Mouse (Mus musculus) bone marrow macrophage, adult 2 months (primary cell): Measurements from ENCODE around the gene Tmem38b. TPM values are rescaled to one million over a fixed set of nuclear protein-coding genes. Genes with fewer than 3 reads are reported as not detected.

ENCODE experiments used
- H3K27ac ChIP-seq: 2 replicates; pipeline ENCODE4 v1.5.1; 2012; ENCODE audit warnings: low read depth, low read length; ENCODE audit not compliant: insufficient read depth
- H3K4me1 ChIP-seq: 2 replicates; pipeline ENCODE4 v1.6.1; 2012; ENCODE audit warnings: low read length; ENCODE audit not compliant: control insufficient read depth, insufficient read depth
- H3K4me3 ChIP-seq: 2 replicates; pipeline ENCODE4 v1.5.1; 2012; ENCODE audit warnings: mild to moderate bottlenecking, low read length, moderate library complexity; ENCODE audit not compliant: insufficient read depth
- CTCF ChIP-seq: IDR thresholded peaks from 2 replicates; pipeline ENCODE4 v1.5.1; 2012; ENCODE audit warnings: low read depth, mild to moderate bottlenecking, low read length, moderate library complexity
- POLR2A ChIP-seq: IDR thresholded peaks from 2 replicates; pipeline ENCODE4 v1.6.1; 2012; ENCODE audit warnings: mild to moderate bottlenecking, low read depth, low read length, borderline replicate concordance
- polyA plus RNA-seq: library from polyadenylated mRNA; stranded (reverse); fragments of >200 nt; gene quantifications from 2 replicates; pipeline ENCODE4 v1.2.4, GENCODE M21; 2012; ENCODE audit not compliant: missing spikeins, insufficient read depth, insufficient read length

The Tmem38b gene
- polyA plus RNA-seq, 1 experiment: 77.8 TPM

DNA sequence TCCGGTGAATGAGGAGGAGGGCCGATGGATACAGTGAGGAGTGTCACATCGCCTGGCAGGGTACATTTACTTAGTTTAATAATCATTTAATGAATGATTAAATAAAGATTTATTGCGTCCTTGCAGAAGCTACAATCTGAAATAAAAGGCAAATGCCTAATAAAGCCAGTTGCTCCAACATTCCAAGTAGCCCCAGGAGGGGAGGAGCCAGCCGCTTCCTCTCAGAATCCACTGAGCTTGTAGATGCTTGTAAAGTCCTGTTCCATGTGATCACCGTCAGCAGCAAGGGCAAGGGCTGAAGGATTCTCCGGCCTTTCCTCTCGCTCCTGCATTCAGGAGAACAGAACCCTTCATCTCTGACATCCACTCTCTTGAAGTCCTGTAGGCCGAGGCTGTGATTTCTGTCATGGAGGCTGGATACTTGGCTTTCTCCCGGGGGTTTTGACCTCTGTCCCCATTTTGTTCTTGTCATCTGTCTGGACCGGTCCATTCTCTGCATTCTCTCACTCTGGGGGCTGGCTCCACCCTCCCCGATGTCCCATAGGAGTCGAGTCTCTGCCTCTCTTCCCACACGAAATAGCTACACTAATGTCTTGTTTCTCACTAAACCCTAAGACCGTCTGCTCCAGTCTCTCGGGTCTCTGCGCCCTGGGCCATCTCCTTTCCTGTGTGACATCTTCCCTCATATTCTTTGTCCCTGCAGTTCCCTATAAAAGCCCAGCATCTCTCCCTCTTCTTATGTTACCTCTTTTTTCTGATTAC is 57.3 kb downstream of the Tmem38b start:
- TF ChIP-seq CTCF (no peak), POLR2A (no peak)
- Histone ChIP-seq H3K4me1 (no peaks in the 10 kb centered on the region), H3K27ac (no peak overlapping the region), H3K4me3 (no peak overlapping the region)

DNA sequence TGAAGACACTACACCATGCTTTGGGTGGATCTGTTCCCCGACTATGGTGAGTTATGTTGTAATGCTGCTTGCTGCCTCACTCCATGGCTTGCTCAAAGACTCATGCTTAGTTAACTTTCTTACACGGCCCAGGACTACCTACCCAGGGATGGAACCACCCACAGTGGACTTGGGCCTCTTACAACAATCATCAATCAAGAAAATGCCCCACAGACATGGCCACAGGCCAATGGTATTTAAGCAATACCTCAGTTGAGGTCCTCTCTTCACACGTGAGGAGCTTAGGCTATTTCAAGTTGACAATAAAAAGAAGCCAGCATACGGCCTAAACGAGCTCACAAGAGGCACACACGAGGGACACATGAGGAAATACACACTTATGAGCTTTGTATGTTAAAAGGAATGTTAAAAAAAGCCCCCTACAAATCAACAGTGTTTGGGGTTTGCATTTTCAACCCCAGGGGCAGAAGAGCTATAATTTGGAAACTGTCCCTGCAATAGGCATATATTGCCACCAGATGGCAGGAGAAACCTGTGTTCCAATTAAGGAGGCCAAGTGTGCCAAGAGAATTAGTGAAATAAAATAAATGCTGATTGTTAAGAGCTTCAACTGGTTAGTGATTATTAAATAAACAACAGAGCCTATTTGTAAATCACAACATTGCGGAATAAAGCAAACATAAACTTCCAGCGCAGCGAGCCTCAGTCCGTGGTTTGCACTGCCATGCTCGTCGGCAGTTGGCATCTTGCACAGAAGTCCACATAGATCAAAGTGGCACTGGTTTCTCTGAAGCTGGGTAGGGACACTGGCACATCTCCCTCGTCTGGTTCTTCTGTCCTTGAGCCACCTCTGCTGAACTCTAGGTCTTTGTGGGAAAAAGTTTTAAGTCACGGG is 58.8 kb downstream of the Tmem38b start:
- Histone ChIP-seq H3K4me3 (no peak overlapping the region), H3K4me1 (no peaks in the 10 kb centered on the region), H3K27ac (no peak overlapping the region)
- TF ChIP-seq CTCF (no peak), POLR2A (no peak)

DNA sequence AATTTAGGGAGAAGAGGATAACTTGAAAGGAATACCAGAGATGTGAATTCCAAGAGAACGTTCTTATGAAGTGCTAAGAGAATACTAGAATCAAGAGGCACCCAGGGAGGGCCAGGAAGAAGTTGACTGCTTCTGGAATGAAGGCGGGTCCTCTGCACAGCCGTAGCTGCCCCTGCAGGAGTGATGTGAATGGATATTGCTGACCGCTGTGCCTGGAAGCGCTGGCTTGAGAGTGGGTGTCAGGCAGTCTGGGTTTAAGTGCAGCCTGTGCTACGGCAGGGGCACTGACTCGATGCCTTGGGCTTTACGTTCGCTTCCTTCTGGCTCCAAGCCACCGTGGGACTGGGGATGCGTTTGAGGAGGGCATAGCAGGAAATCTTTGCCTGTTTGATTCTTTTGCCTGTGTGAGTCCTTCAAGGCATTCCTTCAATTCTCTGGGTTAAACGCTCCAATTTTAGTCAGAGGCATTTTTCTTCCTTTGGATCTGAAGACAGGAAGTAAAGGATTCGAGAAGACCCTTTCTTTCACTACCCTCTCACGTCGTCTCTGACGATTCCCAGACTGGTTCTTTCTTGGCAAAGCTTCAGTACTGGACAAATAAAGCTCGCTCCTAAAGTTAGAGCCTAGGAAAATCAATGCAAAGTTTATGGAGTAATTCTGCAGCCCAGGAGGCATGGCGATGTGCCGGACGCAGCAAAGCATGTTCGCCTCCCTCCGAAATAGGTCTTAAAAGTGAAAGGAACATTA is 60.7 kb downstream of the Tmem38b start:
- TF ChIP-seq CTCF (no peak), POLR2A (no peak)
- H3K27ac ChIP-seq: no peak overlapping the region
- H3K4me3 ChIP-seq: no peak overlapping the region
- no peaks in the 10 kb centered on the region for H3K4me1 ChIP-seq

DNA sequence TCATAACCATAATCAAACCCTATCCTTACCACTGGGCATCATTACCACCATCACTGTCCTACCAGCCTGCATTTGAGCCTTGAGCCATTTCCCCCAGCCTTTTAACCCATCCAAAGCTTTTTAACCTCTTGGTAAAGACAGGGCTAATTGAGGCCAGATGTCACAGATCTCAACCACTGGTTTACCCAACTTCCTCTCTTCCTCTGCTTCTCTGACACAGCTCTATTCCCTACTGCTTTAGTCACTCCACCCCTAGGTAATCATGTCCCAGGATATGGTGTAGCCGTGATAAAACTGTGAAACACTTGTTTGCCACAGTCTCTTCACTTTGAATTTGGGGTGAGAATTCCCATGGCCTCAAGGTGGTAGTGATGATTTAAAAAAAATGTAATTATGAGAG is 69.5 kb downstream of the Tmem38b start:
- peaks cover 6% of the 10 kb centered on the region for H3K4me1 ChIP-seq
- H3K4me3 ChIP-seq: no peak overlapping the region
- H3K27ac ChIP-seq: no peak overlapping the region
- TF ChIP-seq POLR2A (no peak), CTCF (no peak)

DNA sequence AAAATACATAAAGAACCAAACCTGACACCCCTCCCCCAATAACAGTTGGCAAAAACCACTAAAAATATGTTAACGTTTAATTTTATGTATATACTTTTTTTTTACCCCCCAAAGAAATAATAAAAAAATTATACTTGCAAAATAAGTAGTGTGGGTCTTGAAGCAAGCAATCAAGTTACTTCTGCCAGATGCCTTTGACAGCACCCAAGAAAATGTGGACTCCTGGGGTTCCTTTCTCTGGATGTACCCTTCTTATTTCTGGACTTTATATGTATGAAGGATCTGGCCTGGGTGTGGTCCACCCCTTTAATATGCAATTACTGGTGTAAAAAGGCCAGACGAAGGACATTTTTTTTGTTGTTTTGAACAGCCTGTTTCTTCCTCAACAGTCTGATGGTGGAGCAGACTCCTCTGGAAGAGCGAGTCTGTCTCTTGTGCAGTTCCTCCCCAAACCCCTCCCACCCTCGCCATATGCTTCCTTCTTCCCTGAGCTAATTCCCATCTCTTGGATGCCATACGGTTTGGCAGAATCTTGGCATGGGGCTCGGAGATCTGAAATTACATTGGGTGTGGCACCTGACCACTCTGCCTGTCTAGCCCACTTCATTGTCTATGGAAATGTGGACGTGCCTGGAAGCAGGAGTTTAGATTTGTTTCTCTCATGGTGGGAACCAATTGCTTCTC is 70.4 kb downstream of the Tmem38b start:
- H3K4me1 ChIP-seq: peaks cover 13% of the 10 kb centered on the region
- TF ChIP-seq CTCF: no peak
- no peak for TF ChIP-seq POLR2A
- no peak overlapping the region for H3K4me3 ChIP-seq
- H3K27ac ChIP-seq: no peak overlapping the region

DNA sequence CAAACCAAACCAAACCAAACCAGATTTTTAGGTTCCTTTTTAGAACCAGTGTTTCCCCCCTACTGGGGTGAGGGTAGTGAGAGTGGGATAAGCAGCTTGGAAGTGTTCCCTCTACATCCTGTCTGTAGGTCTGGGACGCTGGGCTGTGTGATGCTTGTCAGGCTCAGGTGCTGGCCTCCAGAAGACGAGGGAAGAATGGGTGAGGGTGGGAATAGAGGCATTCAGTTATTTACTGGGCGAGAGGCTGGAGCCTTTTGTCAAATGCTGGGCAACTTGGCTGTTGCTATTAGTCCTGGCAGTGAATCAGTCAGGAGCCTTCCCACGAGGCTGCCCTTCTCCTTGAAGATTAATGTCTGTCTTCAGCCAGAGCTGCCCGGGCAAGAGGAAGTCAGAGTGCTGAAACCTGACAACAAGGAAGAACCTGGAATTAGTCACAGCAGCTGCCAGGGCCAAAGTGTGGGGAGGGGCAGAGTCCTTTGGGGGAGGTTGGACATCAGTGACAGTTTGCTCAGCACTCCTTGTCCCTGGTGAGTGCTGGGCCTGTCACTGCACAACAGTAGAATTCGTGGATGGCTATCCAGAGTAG is 74.6 kb downstream of the Tmem38b start:
- no peak for TF ChIP-seq POLR2A
- TF ChIP-seq CTCF: no peak
- no peak overlapping the region for H3K27ac ChIP-seq

DNA sequence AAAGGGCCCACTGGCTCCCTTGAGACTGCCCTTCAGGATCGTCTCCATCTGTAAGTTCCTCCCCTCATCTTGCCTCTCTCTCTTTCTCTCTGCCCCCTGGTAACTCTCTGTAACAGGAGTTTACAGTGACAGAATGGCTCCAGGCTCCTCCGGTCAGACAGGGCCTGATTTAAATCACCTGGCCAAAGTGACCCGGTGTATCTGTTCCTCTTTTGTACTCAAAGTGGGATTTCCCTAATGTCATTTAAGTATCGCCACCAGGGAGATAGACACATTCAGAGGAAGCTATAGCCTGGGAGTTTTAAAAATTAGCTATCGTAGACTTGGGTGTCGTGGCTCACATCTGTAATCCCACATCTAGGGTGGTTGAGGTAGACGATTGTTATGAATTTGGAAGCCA is 78.5 kb downstream of the Tmem38b start:
- H3K4me1 ChIP-seq: peaks cover 12% of the 10 kb centered on the region
- no peak overlapping the region for H3K27ac ChIP-seq
- H3K4me3 ChIP-seq: no peak overlapping the region
- TF ChIP-seq POLR2A (no peak), CTCF (no peak)

More for the DNA sequence above, 74.6 kb downstream of the Tmem38b start:
- Histone ChIP-seq H3K4me3 (no peak overlapping the region), H3K4me1 (peaks cover 13% of the 10 kb centered on the region)

DNA sequence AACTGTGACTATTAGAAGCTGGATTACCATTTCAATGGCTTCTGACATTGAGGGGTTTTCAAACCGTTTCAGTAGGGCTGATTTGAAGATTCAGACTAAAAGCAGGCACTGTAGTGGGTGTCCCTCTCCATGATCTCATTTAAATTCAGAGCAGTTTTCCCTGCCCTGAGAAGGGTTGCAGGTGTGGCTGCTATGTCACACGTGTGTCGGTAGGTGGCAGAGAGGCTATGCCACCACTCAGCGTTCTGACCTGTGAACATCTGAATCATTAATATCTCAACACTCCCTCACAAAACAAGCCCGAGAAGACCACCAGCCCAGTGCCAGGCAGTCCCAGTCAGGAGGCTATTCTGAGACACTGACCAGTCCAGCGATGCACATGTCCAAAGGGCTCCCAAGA is 79.7 kb downstream of the Tmem38b start:
- Histone ChIP-seq H3K27ac (no peak overlapping the region), H3K4me3 (no peak overlapping the region), H3K4me1 (peaks cover 5% of the 10 kb centered on the region)
- TF ChIP-seq CTCF: no peak
- TF ChIP-seq POLR2A: no peak

DNA sequence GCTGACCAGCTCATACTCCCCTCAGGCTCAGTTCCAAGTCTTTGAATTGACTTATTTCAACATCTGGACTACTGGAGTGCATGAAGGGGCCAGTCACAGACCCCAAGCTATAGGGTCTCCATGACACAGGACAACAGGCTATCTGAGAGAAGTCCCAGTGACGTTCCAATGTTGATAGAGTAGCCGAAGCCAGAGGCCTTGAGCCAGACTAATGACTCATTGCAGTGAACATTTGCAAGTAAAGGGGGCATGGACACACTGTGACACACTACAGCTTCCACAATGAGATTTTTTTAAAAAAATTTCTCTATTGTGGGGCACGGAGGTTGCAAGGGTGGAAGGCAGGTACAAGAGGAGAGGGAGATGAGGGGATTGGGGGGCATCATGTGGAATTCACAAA is 81.2 kb downstream of the Tmem38b start:
- no peak overlapping the region for H3K27ac ChIP-seq
- no peak overlapping the region for H3K4me3 ChIP-seq
- TF ChIP-seq CTCF (no peak), POLR2A (no peak)
- H3K4me1 ChIP-seq: no peaks in the 10 kb centered on the region

Other genes starting within 250 kb of the Tmem38b start
- gene Fsd1l, start 194.6 kb upstream of the Tmem38b start, polyA plus RNA-seq: 3.8 and 4.1 TPM in 2 replicates
- gene Fktn, start 112.0 kb upstream of the Tmem38b start, polyA plus RNA-seq: 4.2 and 4.9 TPM in 2 replicates
- 1.8 and 2.9 TPM in 2 replicates for gene Tal2, start 46.3 kb upstream of the Tmem38b start, polyA plus RNA-seq